Mouse (Mus musculus) adrenal gland, postnatal 25 days (tissue): ENCODE results near the gene Cpxm2. TPM values are rescaled to one million over a fixed set of nuclear protein-coding genes. Genes with fewer than 3 reads are reported as not detected.

ENCODE experiments used
- DNase-seq: peaks from one replicate; pipeline ENCODE4 v3.0.0; 2021; ENCODE audit warnings: mixed read lengths
- total RNA-seq: library from RNA; stranded (reverse); gene quantifications from 2 replicates; pipeline ENCODE4 v1.2.3, GENCODE M21; 2021

Cpxm2 gene
- total RNA-seq, 1 experiment from 2014 or later: 6.5 TPM

GRCm38 (mm10) chr7:132015933-132016332 lies 138.6 kb downstream of the Cpxm2 start:
- DNase-seq: no peak

GRCm38 (mm10) chr7:132015193-132015592 lies 139.3 kb downstream of the Cpxm2 start:
- no peak for DNase-seq

DNA sequence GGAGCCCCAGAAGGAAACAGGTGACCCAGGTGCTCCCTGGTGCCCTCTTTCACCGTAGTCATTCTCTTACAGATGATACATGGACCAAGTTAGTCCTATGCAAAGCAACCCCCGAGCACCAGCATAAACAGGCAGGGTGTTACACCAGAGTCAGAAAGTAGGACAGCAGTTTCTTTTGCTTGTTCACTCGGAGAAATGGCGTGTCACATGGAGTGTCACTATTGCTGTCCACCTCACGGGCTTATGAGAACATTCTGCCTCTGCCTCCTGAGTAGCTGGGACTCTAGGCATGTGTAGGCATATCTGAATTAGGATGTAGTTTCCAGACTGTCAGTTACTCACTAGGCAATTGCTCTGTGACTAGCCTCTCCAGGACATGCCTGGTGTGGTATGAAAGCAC lies 140.6 kb downstream of the Cpxm2 start:
- no peak for DNase-seq

DNA sequence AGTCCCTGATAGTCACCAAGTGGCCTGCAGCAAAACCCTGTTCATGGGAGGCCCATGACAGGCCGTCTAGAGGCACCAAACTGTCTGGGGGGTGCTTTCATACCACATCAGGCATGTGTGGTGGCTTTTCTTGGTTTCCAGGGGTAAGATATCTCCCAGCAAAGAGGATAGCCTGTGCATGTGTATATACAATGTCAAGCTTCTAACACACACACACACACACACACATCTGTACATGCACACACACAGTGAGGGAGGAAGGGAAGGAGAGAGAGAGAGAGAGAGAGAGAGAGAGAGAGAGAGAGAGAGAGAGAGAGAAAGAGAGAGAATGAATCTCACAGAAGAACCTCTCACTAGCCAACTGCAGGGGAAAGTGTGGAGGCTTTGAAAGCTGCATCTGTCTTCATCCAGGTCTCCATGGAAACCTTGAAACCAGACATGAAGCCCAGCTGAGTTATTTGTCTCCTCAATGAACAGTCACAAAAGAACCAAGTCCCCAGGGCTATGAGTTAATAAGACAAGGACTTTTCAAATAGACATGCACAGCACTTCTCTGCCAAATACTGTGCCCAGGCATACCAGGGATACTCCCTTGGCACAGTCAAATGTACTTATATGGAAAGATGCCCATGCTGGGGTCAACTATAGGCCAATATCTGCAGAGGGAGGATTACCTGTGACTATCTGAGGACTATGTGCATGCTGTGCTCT lies 141.4 kb downstream of the Cpxm2 start:
- no peak for DNase-seq

- no peak for DNase-seq
Observed at GRCm38 (mm10) chr7:132009002-132009401, 145.5 kb downstream of the Cpxm2 start.

- DNase-seq: no peak
Observed at GRCm38 (mm10) chr7:132005996-132006696, 148.4 kb downstream of the Cpxm2 start.

GRCm38 (mm10) chr7:131992873-131993272 lies 161.7 kb downstream of the Cpxm2 start:
- DNase-seq: no peak

DNA sequence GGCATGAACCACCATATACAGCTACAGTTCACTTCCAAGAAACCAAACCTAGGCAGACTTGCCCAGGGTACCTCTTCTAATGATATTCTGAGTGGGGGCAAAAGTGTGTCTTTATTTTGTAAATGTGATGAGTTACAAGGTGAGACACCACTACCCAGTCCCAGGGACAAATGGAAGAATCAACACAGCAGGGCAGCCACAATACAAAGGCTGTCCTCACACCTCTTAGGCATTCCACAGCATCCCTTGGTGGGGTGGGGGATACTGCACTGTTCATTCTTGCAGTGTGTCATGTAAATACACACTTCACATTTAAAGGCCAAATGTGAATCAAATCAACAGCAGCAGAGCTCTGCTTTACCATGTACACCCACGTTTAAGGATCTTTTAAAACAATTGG lies 162.3 kb downstream of the Cpxm2 start:
- no peak for DNase-seq

DNA sequence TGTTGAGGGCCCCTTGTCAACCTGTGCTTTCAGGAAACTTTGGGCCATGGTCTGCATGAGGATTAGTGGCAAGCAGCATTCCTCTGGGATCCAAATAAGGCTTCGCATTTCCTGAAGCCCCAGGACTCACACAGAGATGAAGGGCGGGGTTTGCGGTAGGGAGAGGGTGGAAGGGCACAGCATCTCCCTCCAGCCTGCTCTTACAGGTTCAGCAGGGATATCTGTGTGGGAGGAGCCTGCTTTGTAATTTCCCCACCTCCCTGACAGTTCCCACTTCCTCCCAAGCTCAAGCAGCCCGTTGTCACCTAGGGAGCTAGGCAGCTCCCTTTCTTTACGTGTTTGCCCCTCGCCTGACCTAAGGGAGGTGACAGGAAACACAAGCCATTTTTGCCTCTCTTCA lies 165.5 kb downstream of the Cpxm2 start:
- DNase-seq: no peak

Other genes with a start within 250 kb of the Cpxm2 start
- not detected in 2 replicates for gene Gpr26, start 188.3 kb downstream of the Cpxm2 start, total RNA-seq
- 33.6 and 41.1 TPM in 2 replicates for gene Chst15, start 162.5 kb upstream of the Cpxm2 start, total RNA-seq